Mouse (Mus musculus): ENCODE measurements around the gene Vps35l.

- TF ChIP-seq POLR2A (IDR thresholded peaks at IDR 0.05; ENCODE audit: low read depth, low read length) = no peak
- TF ChIP-seq CTCF (IDR thresholded peaks at IDR 0.05; ENCODE audit: borderline replicate concordance, insufficient read depth, low read length) = no peak
Measured at GRCm38 (mm10) chr7:118850676-118851290, 110.8 kb downstream of the Vps35l start.

Measured in embryonic fibroblast, embryonic 13.5 days (primary cell).